Mouse (Mus musculus) mature B cell (primary cell): ENCODE measurements around the gene Shisa9.

ENCODE experiments used
- in situ Hi-C: fragments of 300-500 bp; cut with MboI; formaldehyde crosslinking; loops from 2 replicates; pipeline ENCODE4 v1.14.3; 2019

The Shisa9 gene

DNA sequence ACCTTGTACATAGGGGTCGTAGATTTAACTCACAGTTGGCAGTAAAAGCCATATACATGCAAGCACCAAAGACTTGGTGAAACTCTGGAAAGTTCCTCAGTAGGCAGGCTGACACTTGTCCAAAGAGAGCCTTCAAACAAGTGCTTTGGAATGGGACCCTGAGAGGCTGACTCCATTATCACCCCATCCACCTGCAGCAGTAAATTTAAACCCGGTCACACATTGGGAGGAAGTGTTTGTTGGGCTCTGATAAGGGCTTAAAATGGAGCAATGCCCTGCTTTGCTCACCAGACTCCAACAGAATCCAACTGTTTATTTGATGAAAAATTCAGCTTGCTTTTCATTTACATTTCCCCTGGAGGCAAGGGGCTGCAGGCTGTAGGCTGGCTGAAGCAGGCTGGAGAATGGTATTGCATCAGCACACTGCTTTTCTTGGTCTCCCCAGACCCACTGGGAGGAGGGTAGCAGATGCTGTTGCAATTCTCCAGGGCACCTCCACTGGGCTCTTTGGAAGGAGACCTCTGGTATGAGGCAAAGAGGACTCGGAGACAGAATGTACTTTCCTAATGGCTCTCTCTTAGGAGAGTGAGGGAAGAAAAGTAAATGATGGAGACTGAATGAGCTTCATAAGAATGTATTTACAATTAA, 323.5 kb downstream of the Shisa9 start:
- in situ Hi-C loops, result no loop called here

DNA sequence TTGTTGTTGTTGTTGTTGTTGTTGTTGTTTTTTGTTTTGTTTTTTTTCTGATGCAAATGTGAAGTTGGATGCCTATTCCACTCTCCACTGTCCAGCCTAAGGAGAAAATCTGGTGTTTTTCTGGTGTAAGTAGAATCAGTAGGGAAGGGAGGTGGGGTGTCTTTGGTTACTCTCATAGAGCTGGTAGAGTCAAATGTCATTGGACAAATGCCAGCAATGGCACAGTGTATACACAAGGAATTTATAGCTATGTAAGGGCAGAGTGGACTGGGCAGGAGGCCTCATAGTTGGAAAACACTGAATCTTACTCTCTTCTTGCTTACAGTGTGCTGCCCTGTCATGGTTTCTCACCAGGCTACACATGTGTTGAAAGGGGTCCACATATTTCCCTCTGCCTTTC, 325.9 kb downstream of the Shisa9 start:
- in situ Hi-C loops, result no loop called here

DNA sequence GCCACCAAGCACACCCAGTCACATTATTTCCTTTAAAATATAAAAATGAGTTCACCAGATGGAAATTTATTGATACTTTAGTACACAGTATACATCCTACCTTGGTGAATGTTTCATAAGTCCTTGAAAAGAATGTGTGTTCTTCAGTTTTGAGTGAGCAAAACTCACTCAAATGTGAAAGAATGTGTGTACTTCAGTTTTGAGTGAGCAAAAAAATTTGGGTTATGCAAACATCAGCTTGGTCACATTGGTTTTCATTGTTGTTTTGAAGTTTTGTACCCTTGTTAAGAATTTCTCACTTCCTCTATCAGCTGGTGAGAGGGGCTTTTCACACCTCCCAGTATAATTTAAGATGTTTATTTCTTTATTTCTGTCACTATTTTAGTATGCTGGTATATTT, 331.7 kb downstream of the Shisa9 start:
- in situ Hi-C loops, result no loop called here
